Comparison of ENCODE assay signal across 27 mouse cellular contexts in genomic region chr7:129597186-129597585, GRCm38 (mm10).
"Had no signal": no experiment of that assay in that cellular context is flagged by ENCODE, and none has a peak within 500 bp of the region (broad histone marks: within the 10 kb centered on the region; RNA-seq: fewer than 3 reads in every experiment).

No protein-coding gene starts in this region.

- ATAC-seq: forebrain, embryonic 13.5 days; forebrain, embryonic 14.5 days; forebrain, embryonic 15.5 days; forebrain, embryonic 16.5 days; forebrain, postnatal 0 days had no signal

- H3K27me3 ChIP-seq: embryonic facial prominence, embryonic 12.5 days; embryonic facial prominence, embryonic 13.5 days; embryonic facial prominence, embryonic 15.5 days; forebrain, embryonic 12.5 days; forebrain, embryonic 13.5 days; forebrain, embryonic 15.5 days had no signal

- H3K9ac ChIP-seq: embryonic facial prominence, embryonic 12.5 days; embryonic facial prominence, embryonic 13.5 days; embryonic facial prominence, embryonic 15.5 days; forebrain, embryonic 12.5 days; forebrain, embryonic 13.5 days; forebrain, embryonic 15.5 days; forebrain, postnatal 0 days had no signal

- H3K9me3 ChIP-seq: embryonic facial prominence, embryonic 10.5 days; embryonic facial prominence, embryonic 12.5 days; embryonic facial prominence, embryonic 13.5 days; embryonic facial prominence, embryonic 15.5 days; forebrain, embryonic 10.5 days; forebrain, embryonic 12.5 days; forebrain, embryonic 13.5 days; forebrain, embryonic 15.5 days had no signal

- DNase-seq: cerebellum, adult 2 months; cerebellum, adult 8-10 months; cerebellum, adult 9-10 months; cerebellum, adult 9-11 months; cerebellum, postnatal 10 days; cerebellum, postnatal 14 days; cerebellum, postnatal 25 days; cerebellum, postnatal 36 days; embryo, embryonic 11 days; forebrain, postnatal 0 days; gastrocnemius, adult 2 months; gastrocnemius, postnatal 10 days; gastrocnemius, postnatal 14 days; gastrocnemius, postnatal 25 days; gastrocnemius, postnatal 36 days; heart, adult 18-20 months had no signal

- H3K27ac ChIP-seq: embryonic facial prominence, embryonic 10.5 days; embryonic facial prominence, embryonic 12.5 days; embryonic facial prominence, embryonic 13.5 days; embryonic facial prominence, embryonic 15.5 days; forebrain, embryonic 10.5 days; forebrain, embryonic 12.5 days; forebrain, embryonic 13.5 days; forebrain, embryonic 15.5 days; gastrocnemius, adult 2 months had no signal

- H3K4me2 ChIP-seq: embryonic facial prominence, embryonic 12.5 days; embryonic facial prominence, embryonic 13.5 days; embryonic facial prominence, embryonic 15.5 days; forebrain, embryonic 12.5 days; forebrain, embryonic 13.5 days; forebrain, embryonic 15.5 days had no signal

- H3K4me3 ChIP-seq: embryonic facial prominence, embryonic 10.5 days; embryonic facial prominence, embryonic 12.5 days; embryonic facial prominence, embryonic 13.5 days; embryonic facial prominence, embryonic 15.5 days; erythroblast, embryonic 14.5 days; forebrain, embryonic 10.5 days; forebrain, embryonic 12.5 days; forebrain, embryonic 13.5 days; forebrain, embryonic 15.5 days; gastrocnemius, adult 2 months had no signal

- H3K4me1 ChIP-seq: embryonic facial prominence, embryonic 12.5 days had no signal
